Mouse (Mus musculus) heart, postnatal 0 days (tissue): ENCODE results near the gene Camta1.

ENCODE experiments used
- CTCF ChIP-seq: IDR thresholded peaks from 2 replicates; pipeline ENCODE4 v1.5.1; 2016; ENCODE audit warnings: antibody characterized with exemption, control low read depth, low read depth
- EP300 ChIP-seq: IDR thresholded peaks from 2 replicates; pipeline ENCODE4 v1.6.1; 2016; ENCODE audit warnings: antibody characterized with exemption, low read depth

DNA sequence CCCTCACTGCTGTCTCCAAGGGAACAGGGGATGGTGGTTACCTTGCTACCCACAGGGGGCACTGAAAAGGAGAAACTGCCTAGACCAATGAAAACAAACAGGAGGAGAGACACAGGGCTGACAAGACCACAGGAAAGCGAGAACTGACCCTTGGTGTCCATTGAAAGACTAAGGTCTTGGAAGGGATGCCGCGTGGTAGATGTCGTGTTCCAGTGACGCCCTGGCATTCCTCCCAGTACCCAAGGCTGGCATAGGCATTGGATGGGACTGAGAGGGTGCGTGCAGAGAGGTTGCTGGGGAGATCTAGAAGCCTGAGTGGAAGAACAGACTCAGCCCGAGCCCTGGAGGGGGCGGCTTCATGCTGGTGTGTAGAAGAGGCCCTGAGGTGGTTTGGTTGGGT, 550.9 kb downstream of the Camta1 start:
- TF ChIP-seq CTCF (no peak), EP300 (no peak)
